Mouse (Mus musculus) neural tube, embryonic 15.5 days (tissue): ENCODE measurements around the gene Endog. TPM values are rescaled to one million over a fixed set of nuclear protein-coding genes. Genes with fewer than 3 reads are reported as not detected.

ENCODE experiments used
- ATAC-seq: fragments of 200-750 bp; cut with Nextera tagmentation; 2 replicates; pipeline ENCODE4 v1.8.0; 2017; ENCODE audit warnings: mild to moderate bottlenecking, moderate TSS enrichment, moderate library complexity; ENCODE audit not compliant: low FRiP score
- H3K27ac ChIP-seq: fragments of 300-500 bp; sonication (generic); replicated peaks from 2 replicates; pipeline ENCODE4 v1.5.1; 2015; ENCODE audit warnings: mild to moderate bottlenecking, inconsistent platforms
- H3K27me3 ChIP-seq: fragments of 300-500 bp; sonication (generic); replicated peaks from 2 replicates; pipeline ENCODE4 v1.6.1; 2015; ENCODE audit warnings: inconsistent platforms
- H3K36me3 ChIP-seq: fragments of 300-500 bp; sonication (generic); 2 replicates; pipeline ENCODE4 v1.6.1; 2015; ENCODE audit warnings: inconsistent platforms
- H3K4me1 ChIP-seq: fragments of 300-500 bp; sonication (generic); 2 replicates; pipeline ENCODE4 v1.6.1; 2015; ENCODE audit warnings: inconsistent platforms
- H3K4me2 ChIP-seq: fragments of 300-500 bp; sonication (generic); 2 replicates; pipeline ENCODE4 v1.6.1; 2015; ENCODE audit warnings: inconsistent platforms, mild to moderate bottlenecking, moderate library complexity
- H3K4me3 ChIP-seq: fragments of 300-500 bp; sonication (generic); replicated peaks from 2 replicates; pipeline ENCODE4 v1.5.1; 2015; ENCODE audit warnings: mild to moderate bottlenecking, inconsistent platforms
- H3K9ac ChIP-seq: fragments of 300-500 bp; sonication (generic); replicated peaks from 2 replicates; pipeline ENCODE4 v1.6.1; 2015; ENCODE audit warnings: mild to moderate bottlenecking, inconsistent platforms
- H3K9me3 ChIP-seq: fragments of 300-500 bp; sonication (generic); replicated peaks from 2 replicates; pipeline ENCODE4 v1.6.1; 2016; ENCODE audit warnings: inconsistent platforms
- WGBS: fragments of 180-500 bp; shearing (Covaris S2); methylation state at CpG from one replicate; pipeline ENCODE4 v1.1.7; 2015; ENCODE audit warnings: mixed read lengths; 5-methylcytosine and 5-hydroxymethylcytosine counted together
- polyA plus RNA-seq: library from polyadenylated mRNA; unstranded; fragments of >200 nt; fragmentation: Nextera tagmentation; extraction: Ambion mirVana; gene quantifications from 2 replicates; pipeline ENCODE4 v1.2.1, GENCODE M21; 2015

Gene Endog
- polyA plus RNA-seq, 1 experiment from 2014 or later: 27.1 TPM

DNA sequence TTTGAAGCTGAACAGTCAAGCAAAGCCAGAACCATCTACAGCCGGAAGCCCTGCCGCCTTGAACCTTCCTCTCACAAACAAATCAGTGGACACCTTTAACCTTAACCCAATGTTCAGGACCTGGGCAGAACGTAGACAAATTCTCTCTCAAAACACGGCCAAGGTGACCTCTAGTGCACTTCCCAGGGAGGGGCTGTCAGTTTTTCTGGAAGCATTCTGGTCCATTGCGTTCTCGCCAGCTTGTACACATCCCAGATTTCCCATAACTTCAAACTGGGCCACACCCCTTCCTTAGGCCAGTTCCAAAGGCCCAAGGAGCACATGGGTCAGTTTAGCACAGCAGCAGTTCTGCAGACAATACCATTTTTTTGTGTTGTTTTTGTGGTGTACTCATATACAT is 44.2 kb downstream of the Endog start:
- no peak for ATAC-seq
- Histone ChIP-seq H3K9me3 (no peaks in the 10 kb centered on the region), H3K36me3 (no peaks in the 10 kb centered on the region), H3K27ac (no peak overlapping the region), H3K4me3 (no peak overlapping the region), H3K4me2 (no peak overlapping the region), H3K9ac (no peak overlapping the region), H3K27me3 (no peaks in the 10 kb centered on the region), H3K4me1 (no peaks in the 10 kb centered on the region)
- WGBS: 83% methylated on average over 6 of the region's 6 CpGs

DNA sequence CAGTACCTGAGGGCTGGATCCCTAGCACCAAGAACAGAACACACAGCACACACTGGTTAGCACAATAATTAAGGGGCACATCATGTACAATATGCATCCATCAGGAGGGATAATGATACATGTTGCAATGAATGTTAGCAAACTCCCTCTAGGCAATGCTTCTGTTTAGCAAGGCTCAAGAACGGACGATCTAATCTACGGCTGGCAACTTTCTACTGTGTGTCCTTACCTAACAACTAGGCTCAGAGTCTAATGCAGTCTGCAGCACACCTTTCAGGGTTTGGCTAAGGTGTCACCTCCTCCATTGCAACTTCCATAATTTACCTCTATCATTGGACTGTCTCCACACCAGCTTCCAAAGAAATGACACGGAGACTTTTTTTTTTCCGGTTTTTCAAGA is 45.0 kb downstream of the Endog start:
- Histone ChIP-seq H3K27ac (no peak overlapping the region), H3K4me2 (no peak overlapping the region), H3K27me3 (no peaks in the 10 kb centered on the region), H3K36me3 (no peaks in the 10 kb centered on the region), H3K4me3 (no peak overlapping the region), H3K9ac (no peak overlapping the region), H3K9me3 (no peaks in the 10 kb centered on the region), H3K4me1 (no peaks in the 10 kb centered on the region)
- no peak for ATAC-seq
- WGBS: 96% methylated on average over 5 of the region's 5 CpGs

Other genes with a start within 250 kb of the Endog start
- 64.8 and 66.1 TPM in 2 replicates for gene Gle1, start 236.1 kb upstream of the Endog start, polyA plus RNA-seq
- gene Sptan1, start 205.9 kb upstream of the Endog start, polyA plus RNA-seq: 186 and 213 TPM in 2 replicates
- gene Wdr34, start 122.6 kb upstream of the Endog start, polyA plus RNA-seq: 63.0 and 72.9 TPM in 2 replicates
- 285 and 330 TPM in 2 replicates for gene Set, start 114.1 kb upstream of the Endog start, polyA plus RNA-seq
- 2.0 and 3.1 TPM in 2 replicates for gene Pkn3, start 93.8 kb upstream of the Endog start, polyA plus RNA-seq
- 31.6 and 33.6 TPM in 2 replicates for gene Zdhhc12, start 77.8 kb upstream of the Endog start, polyA plus RNA-seq
- gene Zer1, start 46.9 kb upstream of the Endog start, polyA plus RNA-seq: 12.4 and 14.5 TPM in 2 replicates
- 11.3 TPM in 2 replicates for gene Tbc1d13, start 37.7 kb upstream of the Endog start, polyA plus RNA-seq
- 70.5 and 72.5 TPM in 2 replicates for gene Spout1, start 7.0 kb downstream of the Endog start, polyA plus RNA-seq
- gene Kyat1, start 34.4 kb downstream of the Endog start, polyA plus RNA-seq: 16.0 and 16.2 TPM in 2 replicates
- gene Lrrc8a, start 66.2 kb downstream of the Endog start, polyA plus RNA-seq: 47.5 and 49.1 TPM in 2 replicates
- gene Gm28035, start 69.1 kb downstream of the Endog start, polyA plus RNA-seq: 0.12 and 0.32 TPM in 2 replicates
- 4.8 and 5.2 TPM in 2 replicates for gene Phyhd1, start 94.7 kb downstream of the Endog start, polyA plus RNA-seq
- gene Gm28038, start 109.5 kb downstream of the Endog start, polyA plus RNA-seq: not detected in 2 replicates
- gene Dolk, start 114.8 kb downstream of the Endog start, polyA plus RNA-seq: 37.4 and 38.5 TPM in 2 replicates
- gene Nup188, start 114.9 kb downstream of the Endog start, polyA plus RNA-seq: 15.4 and 22.2 TPM in 2 replicates
- 174 and 200 TPM in 2 replicates for gene Sh3glb2, start 187.8 kb downstream of the Endog start, polyA plus RNA-seq
- 32.7 and 35.8 TPM in 2 replicates for gene Miga2, start 192.7 kb downstream of the Endog start, polyA plus RNA-seq
- 59.0 and 63.2 TPM in 2 replicates for gene Dolpp1, start 220.8 kb downstream of the Endog start, polyA plus RNA-seq
- gene Crat, start 244.3 kb downstream of the Endog start, polyA plus RNA-seq: 21.3 and 26.8 TPM in 2 replicates
- gene Ptpa, start 244.5 kb downstream of the Endog start, polyA plus RNA-seq: 138 and 145 TPM in 2 replicates